Mouse (Mus musculus) left cerebral cortex, postnatal 25 days (tissue): ENCODE data around the gene Zdhhc7. TPM values are rescaled to one million over a fixed set of nuclear protein-coding genes. Genes with fewer than 3 reads are reported as not detected.

ENCODE experiments used
- DNase-seq, 2 experiments: peaks; one replicate each; pipeline ENCODE4 v3.0.0; 2022; ENCODE audit warnings: low spot score in 2 of 2, mixed read lengths in 1 of 2
- intact Hi-C: fragments of 180-260 bp; cut with DNase I; formaldehyde crosslinking; loops from one replicate; pipeline ENCODE4 v1.15.1; 2025
- total RNA-seq, 2 experiments: library from RNA; stranded (reverse); gene quantifications; 2 replicates each; pipeline ENCODE4 v1.2.3; 2021

The Zdhhc7 gene
- total RNA-seq, 2 experiments from 2014 or later, result 36.5 to 40.0 TPM

DNA sequence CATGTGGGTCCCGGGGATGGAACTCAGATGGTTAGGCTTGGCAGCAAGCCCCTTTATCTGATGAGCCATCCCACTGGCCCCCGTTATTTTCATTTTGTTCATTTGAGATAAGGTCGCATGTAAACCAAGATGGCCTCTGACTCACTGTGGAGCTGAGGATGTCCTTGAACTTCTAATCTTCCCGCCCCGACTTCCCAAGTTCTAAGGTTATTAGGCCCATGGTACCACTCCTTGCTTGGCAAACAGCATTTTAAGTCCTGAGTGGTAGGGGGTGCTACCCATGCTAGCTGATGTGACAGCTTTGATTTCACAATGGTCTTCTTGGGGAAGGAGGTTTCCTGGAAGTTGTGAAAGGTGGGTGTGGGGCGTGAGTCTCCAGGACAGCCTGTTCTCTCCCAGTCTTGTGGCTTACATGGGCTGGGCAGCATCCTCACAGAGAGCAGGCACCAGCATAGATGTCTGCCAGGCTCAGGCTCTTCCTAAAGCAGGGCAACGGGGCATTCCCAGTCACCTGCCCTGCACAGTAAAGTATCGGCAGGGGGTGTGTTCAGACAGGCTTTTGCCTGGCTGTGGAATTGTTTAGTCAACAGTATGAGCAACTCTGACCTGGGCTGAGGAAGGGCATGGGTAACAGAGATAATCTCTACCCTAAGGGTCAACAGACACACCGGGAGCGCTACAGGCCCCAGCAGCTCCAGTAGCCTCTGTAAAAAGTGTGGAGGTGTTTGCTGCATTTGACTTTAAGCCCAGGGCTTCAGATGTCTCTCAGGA is 58.6 kb downstream of the Zdhhc7 start:
- DNase-seq, result no peak
- intact Hi-C loops, result no loop called here

DNA sequence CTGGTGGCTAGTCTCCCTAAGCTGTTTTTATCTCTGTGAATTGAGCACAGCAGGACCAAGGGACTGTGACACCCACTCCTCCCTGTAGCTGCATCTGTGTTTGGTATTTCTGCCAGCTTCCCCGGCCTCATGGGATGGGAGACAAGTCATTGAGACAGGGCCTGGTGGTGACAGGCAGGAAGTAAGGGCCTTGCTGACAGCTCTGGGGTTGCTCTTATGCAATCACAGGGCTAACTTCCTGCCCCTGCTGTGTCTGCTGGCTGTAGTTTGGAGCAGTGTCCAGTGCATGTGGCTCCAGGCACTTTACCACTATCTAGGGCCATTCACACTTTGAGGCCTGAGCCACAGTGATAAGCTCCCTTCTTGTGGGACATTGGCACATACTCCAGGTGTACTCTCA is 60.4 kb downstream of the Zdhhc7 start:
- peak; percentile 32 to 71 for DNase-seq
- intact Hi-C loops, result no loop called here

DNA sequence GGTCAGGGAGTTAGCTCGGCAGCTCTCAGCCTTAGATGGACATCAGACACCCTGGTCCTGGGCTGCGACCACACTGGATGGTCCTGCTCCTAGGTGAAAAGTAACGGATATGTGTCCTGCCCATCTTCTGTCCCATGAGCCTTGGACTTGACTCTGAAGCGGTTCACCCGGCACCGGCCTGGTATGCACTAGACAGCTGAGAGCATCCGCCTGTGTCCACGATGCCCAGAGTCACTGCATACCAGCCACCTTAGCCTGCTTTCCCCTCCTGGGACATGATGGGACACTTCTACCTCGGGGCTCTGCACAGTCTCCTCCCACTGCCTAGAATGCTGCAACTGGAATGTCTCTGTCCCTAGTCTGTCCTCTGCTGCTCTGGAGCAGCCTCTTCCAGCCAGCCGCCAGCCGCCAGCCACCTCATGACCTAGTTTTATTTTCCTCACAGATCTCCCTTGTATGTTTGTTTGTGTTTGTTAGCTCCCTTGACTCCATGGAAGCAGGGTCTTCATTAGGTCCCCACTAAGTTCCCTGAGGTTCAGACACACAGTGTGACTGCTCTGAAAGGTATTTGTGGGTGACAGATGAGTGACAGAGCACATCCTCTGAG is 61.9 kb downstream of the Zdhhc7 start:
- DNase-seq, result no peak
- intact Hi-C loops, result no loop called here

DNA sequence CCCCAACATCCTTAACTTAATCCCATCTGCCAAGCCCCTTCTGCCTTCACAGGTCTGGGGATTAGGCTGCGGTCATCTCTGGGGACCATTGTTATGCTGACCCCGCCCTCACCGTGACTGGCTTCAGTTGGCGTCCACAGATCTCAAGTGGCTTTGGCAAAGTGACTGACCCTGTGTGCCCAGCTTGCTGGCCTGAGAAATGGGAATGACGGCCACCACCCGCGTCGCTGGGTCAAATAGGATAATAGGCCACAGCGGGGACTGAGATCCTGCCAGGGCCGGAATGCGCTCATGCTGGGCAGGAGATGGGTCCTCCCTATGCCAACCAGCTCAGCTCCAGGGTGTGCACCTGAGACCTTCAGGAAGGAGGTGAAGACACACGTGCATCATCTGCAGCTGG is 62.5 kb downstream of the Zdhhc7 start:
- intact Hi-C loops, result no loop called here
- DNase-seq, result no peak

DNA sequence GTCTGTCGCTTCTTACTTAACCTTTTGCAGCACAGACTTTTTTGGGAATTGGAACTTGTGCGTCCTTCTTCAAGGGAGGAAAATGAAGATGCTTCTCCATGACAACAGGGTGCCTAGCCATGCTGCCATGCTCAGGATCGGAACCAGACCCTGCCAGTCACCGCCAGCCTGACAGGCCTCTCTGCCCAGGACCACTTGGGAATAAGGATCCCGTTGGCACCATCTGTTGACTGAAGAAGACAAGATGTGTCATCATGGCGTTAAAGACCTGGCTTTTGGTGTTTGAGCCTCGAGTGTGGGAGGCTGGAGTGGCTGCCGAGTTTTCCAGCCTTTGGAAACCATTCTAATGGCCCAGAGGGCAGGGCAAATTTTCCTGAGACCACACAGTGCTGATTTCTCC is 63.7 kb downstream of the Zdhhc7 start:
- no peak for DNase-seq
- intact Hi-C loops, result no loop called here

DNA sequence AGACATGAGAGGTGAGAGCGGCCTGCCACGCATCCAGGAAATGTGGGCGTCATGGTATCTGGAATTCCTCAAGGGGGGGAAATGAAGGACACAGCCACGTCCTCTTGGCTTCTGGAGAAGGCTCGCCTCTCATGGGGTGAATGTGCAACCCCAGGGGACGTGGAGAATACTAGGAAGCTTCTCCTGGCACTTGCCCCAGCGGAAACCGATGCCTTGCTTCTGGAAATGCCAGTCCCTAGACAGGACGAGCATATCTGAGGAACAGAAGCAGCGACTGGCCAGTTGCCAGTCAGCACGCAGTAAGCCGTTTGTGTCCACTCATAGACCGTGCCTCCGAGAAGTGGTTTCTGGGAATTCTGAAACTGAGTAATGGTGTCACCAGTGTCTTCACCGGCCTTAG is 64.1 kb downstream of the Zdhhc7 start:
- no peak for DNase-seq
- intact Hi-C loops, result no loop called here

DNA sequence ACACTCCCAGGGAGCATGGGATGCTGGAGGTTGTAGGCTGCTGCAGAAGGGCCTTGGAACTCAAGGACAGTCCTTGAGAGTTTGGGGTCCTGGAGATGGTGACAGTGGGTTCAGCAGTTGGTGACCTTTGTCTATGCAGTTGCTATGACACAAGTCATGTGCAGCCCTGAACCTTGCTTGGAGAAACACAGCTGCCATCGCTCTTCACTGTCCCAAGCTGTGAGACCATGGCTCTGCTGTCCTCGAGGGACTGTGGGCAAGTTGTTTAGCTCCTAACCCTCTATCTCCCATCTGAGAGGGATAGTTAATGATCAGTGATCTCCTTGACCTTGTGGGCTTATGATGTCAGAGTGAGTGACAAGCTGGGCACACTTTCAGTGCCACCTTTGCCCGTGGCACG is 64.7 kb downstream of the Zdhhc7 start:
- no peak for DNase-seq
- intact Hi-C loops, result no loop called here

DNA sequence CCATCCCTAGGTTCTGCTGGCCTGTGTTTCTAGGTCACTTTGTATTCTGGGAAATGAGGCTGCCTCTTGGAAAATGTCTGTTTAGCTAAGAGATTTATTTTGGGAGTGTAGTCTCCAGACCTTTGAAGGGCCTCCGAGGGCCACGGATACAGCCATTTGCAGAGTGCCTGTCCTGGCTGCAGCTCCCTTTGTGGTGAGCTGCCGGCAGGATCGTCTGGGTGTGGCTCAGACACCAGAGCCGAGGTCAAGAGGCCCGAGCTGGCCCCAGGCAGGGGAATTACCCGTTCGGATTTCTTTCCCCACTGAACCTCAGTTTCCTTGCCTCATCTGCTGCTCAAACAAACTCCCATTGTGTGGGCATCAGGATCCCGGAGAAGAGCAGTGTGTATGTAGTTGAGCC is 65.2 kb downstream of the Zdhhc7 start:
- intact Hi-C loops, result no loop called here
- no peak for DNase-seq

DNA sequence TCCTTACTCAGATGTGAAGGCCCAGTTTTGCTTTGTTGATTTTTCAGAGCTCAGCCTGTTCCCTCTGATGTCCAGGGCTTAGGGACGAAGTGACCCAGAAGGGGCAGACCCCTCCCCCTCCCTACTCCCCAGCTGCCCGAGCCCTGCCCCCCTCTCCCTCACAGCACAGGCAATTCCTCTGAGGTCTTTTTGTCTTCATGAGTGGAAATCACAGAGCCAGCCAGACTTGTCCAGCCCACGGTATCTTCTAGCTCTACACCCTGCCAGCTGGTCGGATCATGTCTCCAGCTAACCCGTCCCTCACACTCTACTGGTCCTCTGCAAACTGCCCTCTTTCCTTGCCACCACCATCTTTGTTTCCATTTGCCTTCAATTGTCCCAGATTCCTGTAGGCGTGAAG is 66.8 kb downstream of the Zdhhc7 start:
- intact Hi-C loops, result no loop called here
- peak in 1 of 2 experiments; percentile 39 for DNase-seq

DNA sequence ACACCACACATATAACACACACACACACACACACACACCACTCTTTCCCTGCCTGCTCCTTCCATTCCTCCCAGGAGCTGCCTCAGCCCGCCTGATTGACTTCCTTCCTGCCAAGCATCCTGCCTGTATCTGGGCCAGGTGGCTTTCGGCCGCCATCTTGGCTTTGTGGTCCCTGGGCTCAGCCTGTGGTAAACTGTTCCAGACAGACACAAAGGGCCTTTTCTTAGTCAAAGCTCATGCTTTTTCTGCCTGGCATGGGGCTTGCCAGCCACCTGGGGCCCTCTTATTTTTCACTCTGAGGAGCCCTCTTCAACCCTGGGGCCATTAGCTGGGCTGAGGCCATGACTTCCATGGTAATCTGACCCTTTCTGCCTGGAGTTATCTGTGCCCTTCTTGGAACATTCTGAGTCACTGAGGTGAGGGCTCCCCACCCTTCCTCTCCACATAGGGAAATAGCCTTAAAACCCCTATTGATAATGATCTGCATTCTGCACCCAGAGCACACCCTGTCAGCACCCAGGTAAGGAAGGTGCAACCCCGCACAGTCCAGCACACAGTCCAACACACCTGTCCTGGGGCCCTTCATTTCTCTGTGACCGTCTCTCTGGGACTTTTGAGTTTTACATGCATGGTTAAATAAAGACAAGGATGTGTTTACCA is 68.6 kb downstream of the Zdhhc7 start:
- intact Hi-C loops, result no loop called here
- no peak for DNase-seq

Other genes starting within 250 kb of the Zdhhc7 start
- 1 to 10 TPM; 5.4 to 6.0 TPM for gene Klhl36, start 239.2 kb downstream of the Zdhhc7 start, total RNA-seq
- gene Usp10, start 191.1 kb downstream of the Zdhhc7 start, total RNA-seq, result 10 to 100 TPM; 84.4 to 84.7 TPM
- 10 to 100 TPM in 1 of 2 experiments, not detected in 1; 18.6 TPM for gene Gm20388, start 190.6 kb downstream of the Zdhhc7 start, total RNA-seq
- 1 to 10 TPM; 2.1 to 2.5 TPM for gene Crispld2, start 109.0 kb downstream of the Zdhhc7 start, total RNA-seq
- 100 to 1,000 TPM; 221 to 232 TPM for gene 6430548M08Rik, start 12.7 kb upstream of the Zdhhc7 start, total RNA-seq
- under 1 TPM; 0.50 to 0.55 TPM for gene Fam92b, start 76.0 kb upstream of the Zdhhc7 start, total RNA-seq
- 10 to 100 TPM; 74.2 to 79.4 TPM for gene Gse1, start 127.0 kb upstream of the Zdhhc7 start, total RNA-seq